Mouse (Mus musculus) lung, postnatal 0 days (tissue): ENCODE data around the gene Sash1. TPM values are rescaled to one million over a fixed set of nuclear protein-coding genes. Genes with fewer than 3 reads are reported as not detected.
A peak's percentile ranks its signal among the peaks of the same experiment; 100 is the strongest.

Source experiments
- ATAC-seq: fragments of 200-750 bp; cut with Nextera tagmentation; 2 replicates; pipeline ENCODE4 v1.8.0; 2017; ENCODE audit warnings: moderate library complexity
- DNase-seq: peaks from one replicate; pipeline ENCODE4 v3.0.0-alpha.2; 2016; ENCODE audit warnings: low spot score
- H3K27ac ChIP-seq: fragments of 300-500 bp; sonication (generic); 2 replicates; pipeline ENCODE4 v1.5.1; 2014; ENCODE audit warnings: antibody characterized with exemption, mild to moderate bottlenecking, low read length, mixed read lengths
- H3K27me3 ChIP-seq: fragments of 300-500 bp; sonication (generic); replicated peaks from 2 replicates; pipeline ENCODE4 v1.6.1; 2014; ENCODE audit warnings: low read length, mixed read lengths; ENCODE audit not compliant: insufficient read depth
- H3K36me3 ChIP-seq: fragments of 300-500 bp; sonication (generic); 2 replicates; pipeline ENCODE4 v1.6.1; 2014; ENCODE audit warnings: low read length, mixed read lengths; ENCODE audit not compliant: insufficient read depth
- H3K4me1 ChIP-seq: fragments of 300-500 bp; sonication (generic); 2 replicates; pipeline ENCODE4 v1.6.1; 2014; ENCODE audit warnings: antibody characterized with exemption, low read depth, low read length, mixed read lengths; ENCODE audit not compliant: insufficient read depth
- H3K4me2 ChIP-seq: fragments of 300-500 bp; sonication (generic); replicated peaks from 2 replicates; pipeline ENCODE4 v1.6.1; 2014; ENCODE audit warnings: low read depth, mild to moderate bottlenecking, low read length, moderate library complexity, mixed read lengths
- H3K4me3 ChIP-seq: fragments of 300-500 bp; sonication (generic); 2 replicates; pipeline ENCODE4 v1.5.1; 2014; ENCODE audit warnings: low read depth, low read length
- H3K9ac ChIP-seq: fragments of 300-500 bp; sonication (generic); replicated peaks from 2 replicates; pipeline ENCODE4 v1.6.1; 2014; ENCODE audit warnings: low read depth, mild to moderate bottlenecking
- H3K9me3 ChIP-seq: fragments of 300-500 bp; sonication (generic); 2 replicates; pipeline ENCODE4 v1.6.1; 2016; ENCODE audit warnings: low read length, mixed read lengths
- CTCF ChIP-seq: IDR thresholded peaks from 2 replicates; pipeline ENCODE4 v1.5.1; 2016; ENCODE audit warnings: antibody characterized with exemption, mild to moderate bottlenecking
- EP300 ChIP-seq: IDR thresholded peaks from 2 replicates; pipeline ENCODE4 v1.6.1; 2016; ENCODE audit warnings: antibody characterized with exemption, mild to moderate bottlenecking, control low read depth
- WGBS: fragments of 180-500 bp; shearing (Covaris S2); extraction: QIAGEN DNeasy Blood & Tissue Kit; methylation state at CpG from one replicate; pipeline ENCODE4 v1.1.7; 2014; 5-methylcytosine and 5-hydroxymethylcytosine counted together
- polyA plus RNA-seq: library from polyadenylated mRNA; unstranded; fragments of >200 nt; fragmentation: Nextera tagmentation; extraction: Ambion mirVana; gene quantifications from 2 replicates; pipeline ENCODE4 v1.2.1, GENCODE M21; 2015

Sash1 gene
- polyA plus RNA-seq, 1 experiment from 2014 or later, result 10.1 TPM

DNA sequence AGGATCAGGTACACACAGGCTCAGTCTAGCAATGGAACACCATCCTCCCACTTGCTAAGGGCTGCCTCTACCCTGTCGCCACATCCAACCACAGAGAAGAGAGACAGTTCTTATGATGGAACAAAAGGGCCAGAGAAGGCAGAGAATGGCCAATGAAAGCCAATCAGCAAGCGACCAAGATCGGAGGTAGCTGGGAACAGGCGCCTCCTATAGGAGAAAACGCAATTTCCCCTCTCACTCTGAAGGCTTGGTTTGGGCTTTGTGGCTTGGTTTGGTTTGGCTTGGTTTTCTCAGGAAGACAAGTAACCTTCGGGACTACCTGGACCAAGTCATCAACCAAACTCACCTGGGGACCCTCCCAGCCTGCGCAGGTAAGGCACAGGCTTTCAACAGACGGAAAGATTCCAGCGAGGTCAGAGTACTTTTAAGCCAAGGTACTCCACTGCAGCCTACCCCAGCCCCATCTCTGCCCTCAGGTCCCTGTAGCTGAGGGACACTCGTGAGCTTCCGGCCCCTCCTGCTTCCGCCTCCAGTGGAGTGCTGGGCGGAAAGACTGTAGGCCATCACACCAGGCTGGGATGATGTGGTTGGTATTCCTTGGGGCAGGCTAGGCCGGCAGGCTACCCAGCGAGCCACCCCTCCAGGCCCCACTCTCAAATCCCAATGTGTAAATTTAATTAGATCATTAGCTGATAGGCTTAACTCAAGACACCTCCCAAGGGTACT lies 4.8 kb downstream of the Sash1 start:
- Histone ChIP-seq H3K4me1 (peaks cover 11% of the 10 kb centered on the region), H3K27me3 (no peaks in the 10 kb centered on the region), H3K9me3 (no peaks in the 10 kb centered on the region), H3K4me3 (no peak overlapping the region), H3K27ac (no peak overlapping the region), H3K9ac (no peak overlapping the region), H3K36me3 (no peaks in the 10 kb centered on the region), H3K4me2 (no peak overlapping the region)
- TF ChIP-seq CTCF, result peak; percentile 12; the same call in 1 of the 2 replicates
- no peak for TF ChIP-seq EP300
- 72% methylated on average over 15 of the region's 15 CpGs for WGBS
- ATAC-seq (no peak), DNase-seq (no peak)

DNA sequence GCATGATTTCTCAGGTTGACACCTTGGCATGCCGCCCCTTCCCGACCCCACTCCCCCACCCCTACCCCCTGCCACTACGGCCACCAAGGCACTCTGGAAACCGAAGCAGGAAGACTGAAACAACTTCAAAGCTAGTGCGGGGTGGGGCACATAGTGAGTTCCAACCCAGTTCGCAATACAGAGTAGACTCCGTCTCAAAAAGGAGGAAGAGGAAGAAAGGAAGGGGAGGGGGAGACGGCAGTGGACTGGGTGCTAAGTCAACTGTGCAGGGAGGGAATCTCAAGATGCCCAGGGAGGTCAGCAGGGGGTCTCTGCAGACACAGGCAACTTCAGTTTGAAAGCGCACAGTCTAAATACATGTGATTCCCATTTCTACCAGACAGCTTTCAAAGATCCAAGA lies 7.0 kb downstream of the Sash1 start:
- Histone ChIP-seq H3K4me2 (peak overlapping the region; percentile 43), H3K4me3 (no peak overlapping the region)

DNA sequence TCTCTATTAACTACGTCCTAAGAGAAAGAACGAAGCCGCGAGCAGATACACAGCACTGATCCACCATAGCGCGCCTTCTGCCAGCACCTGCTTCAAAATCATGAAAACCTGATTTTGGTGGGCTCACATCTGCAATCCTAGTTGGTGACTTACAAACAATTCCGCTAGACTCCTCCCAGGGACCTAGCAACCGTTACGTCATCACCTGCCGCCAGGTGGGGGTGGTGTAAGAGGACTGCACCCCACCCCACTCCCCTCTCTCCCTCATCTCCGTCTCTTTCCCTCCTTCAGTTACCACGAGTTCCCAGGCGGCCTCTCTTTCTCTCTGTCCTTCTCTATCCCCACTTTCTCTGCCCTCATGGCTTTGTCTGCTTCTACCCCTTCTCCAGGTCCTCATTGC lies 7.5 kb downstream of the Sash1 start:
- H3K9ac ChIP-seq, result no peak overlapping the region

More for the DNA sequence above, 7.0 kb downstream of the Sash1 start:
- H3K9ac ChIP-seq, result no peak overlapping the region
- peaks cover 18% of the 10 kb centered on the region for H3K4me1 ChIP-seq
- H3K27ac ChIP-seq, result no peak overlapping the region
- H3K9me3 ChIP-seq, result no peaks in the 10 kb centered on the region
- no peaks in the 10 kb centered on the region for H3K36me3 ChIP-seq
- ATAC-seq (peak; percentile 32), DNase-seq (no peak)
- 21% methylated on average over 9 of the region's 9 CpGs for WGBS
- no peaks in the 10 kb centered on the region for H3K27me3 ChIP-seq
- no peak for TF ChIP-seq CTCF
- TF ChIP-seq EP300, result no peak

DNA sequence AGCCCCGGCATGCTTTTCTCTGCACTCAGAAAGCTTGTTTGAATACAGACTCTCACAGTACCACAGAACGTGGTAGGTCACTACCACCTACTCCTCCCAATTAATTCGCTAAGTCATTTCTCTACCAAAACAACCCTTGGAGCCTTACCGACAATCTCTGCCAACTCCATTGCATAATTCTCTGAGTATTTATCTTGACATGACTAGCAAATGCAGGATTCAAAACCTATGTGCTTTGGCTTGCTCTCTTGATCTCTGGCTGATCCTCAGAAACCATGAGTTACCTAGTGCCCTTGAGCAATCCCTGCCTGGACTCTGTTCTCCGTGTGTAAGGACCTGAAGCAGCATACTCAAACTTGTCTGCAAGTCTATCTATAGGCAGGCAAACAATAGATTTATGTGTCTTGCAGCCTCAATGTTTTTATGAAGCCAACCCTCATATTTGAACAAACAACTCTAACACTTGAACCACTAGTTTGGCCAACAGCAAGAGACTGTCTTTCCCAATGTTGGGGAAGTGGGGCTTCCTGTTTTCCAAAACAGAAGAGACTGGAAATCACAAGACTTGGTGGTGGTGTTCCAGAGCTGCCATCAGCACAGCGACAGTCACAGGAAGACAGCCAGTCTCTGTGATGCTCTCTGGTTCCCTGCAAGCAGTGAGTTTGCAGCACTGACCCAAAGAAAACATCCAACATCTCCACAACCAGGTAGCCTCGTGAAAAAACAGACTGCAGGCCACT lies 12.1 kb downstream of the Sash1 start:
- no peak overlapping the region for H3K9ac ChIP-seq
- TF ChIP-seq EP300 (peak; percentile 49), CTCF (no peak)
- H3K36me3 ChIP-seq, result no peaks in the 10 kb centered on the region
- DNase-seq, result peak; percentile 74
- no peaks in the 10 kb centered on the region for H3K27me3 ChIP-seq
- peak; percentile 67 for ATAC-seq
- H3K9me3 ChIP-seq, result no peaks in the 10 kb centered on the region
- H3K4me3 ChIP-seq, result no peak overlapping the region
- H3K27ac ChIP-seq, result peak overlapping the region; percentile 62
- peaks cover 14% of the 10 kb centered on the region; the same call in 1 of the 2 replicates for H3K4me1 ChIP-seq
- 24% methylated on average over 7 of the region's 7 CpGs for WGBS
- no peak overlapping the region for H3K4me2 ChIP-seq

More for the DNA sequence above, 7.5 kb downstream of the Sash1 start:
- Histone ChIP-seq H3K36me3 (no peaks in the 10 kb centered on the region), H3K27me3 (no peaks in the 10 kb centered on the region), H3K4me2 (peak overlapping the region; percentile 43), H3K9me3 (no peaks in the 10 kb centered on the region), H3K27ac (no peak overlapping the region), H3K4me1 (peaks cover 18% of the 10 kb centered on the region), H3K4me3 (no peak overlapping the region)
- ATAC-seq, result peak; percentile 11; the same call in 1 of the 2 replicates
- no peak for DNase-seq
- no peak for TF ChIP-seq CTCF
- TF ChIP-seq EP300, result no peak
- 67% methylated on average over 13 of the region's 13 CpGs for WGBS

DNA sequence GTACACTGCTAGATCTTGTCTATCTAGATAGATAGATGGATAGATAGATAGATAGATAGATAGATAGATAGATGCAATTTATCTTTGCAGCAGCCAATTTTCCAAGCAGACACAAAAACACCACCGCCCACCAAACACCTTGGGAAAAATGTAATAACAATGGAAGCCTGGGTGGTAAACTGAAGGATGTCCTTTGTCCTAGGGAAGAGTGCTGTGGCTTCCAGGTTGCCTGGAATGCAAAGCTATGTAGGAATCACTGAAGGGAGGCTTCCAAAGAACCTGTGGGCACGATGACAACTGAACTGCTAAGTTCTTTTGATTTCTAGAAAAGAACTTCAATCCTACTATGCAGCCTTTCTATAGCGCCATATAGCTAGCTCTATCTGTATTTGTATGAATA lies 13.1 kb downstream of the Sash1 start:
- DNase-seq, result no peak
- H3K4me1 ChIP-seq, result peaks cover 14% of the 10 kb centered on the region; the same call in 1 of the 2 replicates
- H3K9me3 ChIP-seq, result no peaks in the 10 kb centered on the region
- ATAC-seq, result no peak
- H3K9ac ChIP-seq, result no peak overlapping the region
- no peaks in the 10 kb centered on the region for H3K36me3 ChIP-seq
- WGBS, result 90% methylated on average over 3 of the region's 3 CpGs
- no peak overlapping the region for H3K4me2 ChIP-seq
- no peaks in the 10 kb centered on the region for H3K27me3 ChIP-seq
- H3K4me3 ChIP-seq, result no peak overlapping the region
- H3K27ac ChIP-seq, result no peak overlapping the region
- TF ChIP-seq EP300 (no peak), CTCF (no peak)

DNA sequence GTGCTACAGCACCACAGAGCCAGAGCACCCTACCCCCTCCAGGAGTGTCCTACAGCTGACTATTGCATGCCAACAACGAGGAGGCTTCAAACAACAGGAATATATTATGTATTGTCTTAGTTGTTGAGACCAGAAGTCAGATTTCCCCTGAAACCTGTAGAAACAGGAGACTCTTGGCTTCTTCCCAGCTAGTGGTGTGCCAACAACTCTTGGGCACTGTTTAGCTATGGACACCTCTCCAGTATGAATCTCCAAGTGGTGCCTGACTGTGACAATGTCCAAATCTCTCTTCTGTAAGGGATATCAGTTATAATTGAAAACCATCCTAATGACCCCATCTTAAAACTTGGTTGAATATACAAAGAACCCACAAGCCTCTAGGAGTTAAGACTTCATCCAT lies 13.9 kb downstream of the Sash1 start:
- H3K9me3 ChIP-seq, result no peaks in the 10 kb centered on the region
- no peak overlapping the region for H3K27ac ChIP-seq
- no peak for DNase-seq
- TF ChIP-seq CTCF (no peak), EP300 (no peak)
- no peak for ATAC-seq
- no peak overlapping the region for H3K4me3 ChIP-seq
- peaks cover 14% of the 10 kb centered on the region; the same call in 1 of the 2 replicates for H3K4me1 ChIP-seq
- WGBS, result 68% methylated on average over 1 of the region's 1 CpGs
- H3K4me2 ChIP-seq, result no peak overlapping the region
- no peak overlapping the region for H3K9ac ChIP-seq
- no peaks in the 10 kb centered on the region for H3K27me3 ChIP-seq
- H3K36me3 ChIP-seq, result no peaks in the 10 kb centered on the region
